26 mouse cellular contexts compared by ENCODE assay signal in the genomic region with DNA sequence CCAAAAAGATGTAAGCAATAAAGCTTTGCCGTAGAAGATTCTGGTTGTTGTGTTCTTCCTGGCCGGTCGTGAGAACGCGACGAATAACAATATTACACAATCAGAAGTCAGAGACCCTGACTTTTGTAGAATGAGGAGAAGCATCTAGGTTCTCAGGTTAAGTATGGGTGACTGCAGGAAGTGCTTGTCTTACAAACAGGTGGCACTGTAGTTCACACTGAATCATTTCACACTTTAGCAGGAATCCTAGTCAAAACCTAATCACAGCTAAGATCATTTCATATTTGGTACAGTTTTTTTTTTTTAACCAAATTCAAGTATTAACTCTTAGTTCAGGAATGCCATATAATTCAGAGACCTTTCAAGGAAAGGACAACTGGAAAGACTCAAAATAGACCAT. TPM values are rescaled to one million over a fixed set of nuclear protein-coding genes. Genes with fewer than 3 reads are reported as not detected.
"Had no signal": no experiment of that assay in that cellular context is flagged by ENCODE, and none has a peak within 500 bp of the region (broad histone marks: within the 10 kb centered on the region; RNA-seq: fewer than 3 reads in every experiment).

No protein-coding gene starts in this region.

- H3K27me3 ChIP-seq: heart, embryonic 13.5 days; heart, embryonic 15.5 days; hindbrain, embryonic 12.5 days; intestine, embryonic 15.5 days; limb, embryonic 12.5 days; liver, embryonic 13.5 days; liver, embryonic 15.5 days had no signal

- DNase-seq: gastrocnemius, postnatal 14 days; heart, postnatal 4 days; kidney, adult 18-20 months; kidney, adult 8-10 months; kidney, postnatal 10 days; kidney, postnatal 25 days; kidney, postnatal 4 days; liver; liver, embryonic 13.5 days had no signal

- H3K27ac ChIP-seq: heart, embryonic 13.5 days; heart, embryonic 15.5 days; hindbrain, embryonic 10.5 days; hindbrain, embryonic 12.5 days; hindbrain, embryonic 14.5 days; intestine, embryonic 15.5 days; limb, embryonic 10.5 days; limb, embryonic 12.5 days; liver, embryonic 13.5 days; liver, embryonic 15.5 days had no signal

- H3K4me3 ChIP-seq: heart, embryonic 13.5 days; heart, embryonic 15.5 days; hindbrain, embryonic 10.5 days; hindbrain, embryonic 12.5 days; intestine, embryonic 15.5 days; limb, embryonic 10.5 days; limb, embryonic 12.5 days; liver, embryonic 13.5 days; liver, embryonic 15.5 days had no signal

- H3K36me3 ChIP-seq: heart, embryonic 13.5 days; heart, embryonic 15.5 days; hindbrain, embryonic 10.5 days; hindbrain, embryonic 12.5 days; intestine, embryonic 15.5 days; limb, embryonic 10.5 days; limb, embryonic 12.5 days; liver, embryonic 13.5 days; liver, embryonic 15.5 days had no signal

- H3K9ac ChIP-seq: heart, embryonic 13.5 days; heart, embryonic 15.5 days; hindbrain, embryonic 12.5 days; hindbrain, embryonic 14.5 days; intestine, embryonic 15.5 days; limb, embryonic 12.5 days; liver, embryonic 13.5 days; liver, embryonic 15.5 days had no signal

- H3K4me1 ChIP-seq: heart, embryonic 13.5 days; heart, embryonic 15.5 days; hindbrain, embryonic 10.5 days; hindbrain, embryonic 12.5 days; intestine, embryonic 15.5 days; limb, embryonic 10.5 days; limb, embryonic 12.5 days; liver, embryonic 13.5 days; liver, embryonic 15.5 days had no signal

RNA-seq across cellular contexts. Expression of a gene that starts 33.8 kb away (rescaled TPM):
- total RNA-seq: granulocyte monocyte progenitor cell, adult 5-6 weeks; heart, adult 8-10 months; left cerebral cortex, adult 18-20 months; left cerebral cortex, postnatal 36 days had no signal
- polyA plus RNA-seq: heart, embryonic 11.5 days; inflammation-experienced regulatory T-cells, adult 6 months had no signal

RNA-seq across cellular contexts. Expression of a gene that starts 51.0 kb away (rescaled TPM):
- total RNA-seq: granulocyte monocyte progenitor cell, adult 5-6 weeks had no signal
- polyA plus RNA-seq: forebrain, embryonic 16.5 days; hindbrain, embryonic 10.5 days; hindbrain, embryonic 12.5 days; inflammation-experienced regulatory T-cells, adult 6 months; liver, embryonic 11.5 days had no signal
